Mouse (Mus musculus) spleen, postnatal 36 days (tissue): ENCODE data around the gene Pitpnm3.
A peak's percentile ranks its signal among the peaks of the same experiment; 100 is the strongest.

ENCODE experiments used
- DNase-seq, 2 experiments: peaks; one replicate each; pipeline ENCODE4 v3.0.0; 2022; ENCODE audit warnings: low spot score in 2 of 2, mixed read lengths in 1 of 2

Gene Pitpnm3

DNA sequence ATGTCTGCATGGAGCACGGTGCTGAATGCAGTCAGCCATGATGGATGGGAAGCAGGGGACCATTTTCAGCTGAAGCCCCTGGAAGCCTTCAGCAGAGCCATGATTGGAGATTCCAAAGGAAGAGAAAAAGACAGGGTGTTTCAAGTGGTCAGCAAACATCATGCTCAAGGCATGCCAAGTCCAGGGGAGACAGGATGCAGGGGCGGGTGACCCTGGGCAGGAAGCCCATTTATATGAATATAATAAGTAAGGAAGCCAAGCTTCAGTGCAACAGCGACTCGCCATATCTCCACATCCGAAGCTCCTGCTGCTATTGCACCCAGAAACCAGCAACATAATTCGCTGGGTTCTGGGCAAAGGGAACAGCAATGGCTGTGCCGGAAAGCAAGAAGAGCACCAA lies 41.1 kb downstream of the Pitpnm3 start:
- peak in 1 of 2 experiments; percentile 18 for DNase-seq

DNA sequence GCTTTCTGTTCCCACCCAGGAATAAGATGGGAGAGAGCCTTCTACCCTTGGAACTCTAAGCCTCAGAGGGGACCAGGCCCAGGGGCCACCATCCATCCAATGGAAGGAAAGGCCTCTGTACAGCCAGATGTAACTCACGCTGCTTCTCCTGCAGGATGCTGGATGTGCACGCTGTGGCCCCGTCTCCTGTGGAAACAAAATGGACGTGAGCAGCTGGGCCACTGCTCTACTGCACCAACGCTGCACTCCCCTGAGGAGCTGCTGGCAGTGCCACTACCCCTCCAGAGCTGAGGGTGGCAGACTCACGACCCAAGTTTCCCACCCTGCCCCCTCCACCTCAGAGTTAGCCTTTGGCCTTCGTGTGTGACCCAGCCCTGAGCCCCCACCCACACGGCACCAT lies 43.2 kb downstream of the Pitpnm3 start:
- DNase-seq = no peak

DNA sequence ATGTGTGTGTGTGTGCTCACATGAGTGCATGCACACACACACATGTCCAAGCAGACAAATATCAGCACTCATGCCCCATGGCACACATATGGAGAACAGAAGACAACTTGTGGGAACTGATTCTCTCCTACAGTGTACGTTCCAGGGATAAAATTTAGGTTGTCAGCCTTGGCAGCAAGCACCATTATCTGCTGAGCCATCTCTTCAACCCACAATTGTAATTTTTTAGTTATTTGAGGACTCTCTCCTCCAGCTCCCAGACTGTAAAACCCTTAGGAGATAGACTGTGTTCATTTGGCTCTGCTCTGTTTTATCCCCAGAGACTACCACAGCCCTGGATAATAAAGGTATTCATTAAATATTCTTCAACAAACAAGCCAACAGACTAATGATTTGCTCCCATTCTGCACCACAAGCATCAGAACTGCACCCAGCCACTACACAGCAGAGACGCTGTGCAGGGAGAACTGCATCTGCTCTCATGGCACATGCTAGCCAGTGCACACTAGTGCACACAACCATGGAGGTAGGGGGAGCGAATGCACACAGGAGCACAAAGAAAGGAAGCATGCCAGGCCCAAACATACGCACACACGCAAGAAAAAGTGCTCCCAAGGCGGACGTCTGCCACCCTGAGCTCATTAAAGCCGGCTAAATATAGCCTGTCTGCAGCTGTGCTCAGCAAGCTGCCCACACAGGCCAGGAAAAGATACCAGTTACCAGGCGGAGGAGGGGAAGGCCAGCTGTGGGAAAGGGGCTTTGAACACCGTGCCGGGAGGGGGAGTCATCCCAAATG lies 49.1 kb downstream of the Pitpnm3 start:
- no peak for DNase-seq

DNA sequence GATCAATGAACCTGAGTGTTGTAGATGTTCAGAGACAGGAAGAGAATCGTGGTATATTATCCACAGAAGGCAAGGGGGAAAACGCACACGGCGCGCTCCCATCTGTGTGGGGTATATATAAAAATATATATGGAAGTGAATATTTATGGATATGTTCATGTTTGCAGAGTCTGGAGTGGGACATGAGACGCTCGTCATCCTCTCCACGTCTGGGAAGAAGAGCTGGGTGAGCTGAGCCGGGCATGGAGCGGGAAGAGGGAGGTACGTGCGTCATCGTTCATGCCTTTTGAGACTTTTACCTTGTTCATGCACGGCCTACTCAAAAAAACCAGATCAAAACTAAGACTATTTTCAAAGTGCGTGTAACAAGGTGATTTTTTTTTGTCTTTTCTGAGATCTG lies 51.2 kb downstream of the Pitpnm3 start:
- no peak for DNase-seq

GRCm38 (mm10) chr11:72082601-72083000 lies 53.0 kb downstream of the Pitpnm3 start:
- no peak for DNase-seq

GRCm38 (mm10) chr11:72080461-72080860 lies 55.1 kb downstream of the Pitpnm3 start:
- DNase-seq = no peak

DNA sequence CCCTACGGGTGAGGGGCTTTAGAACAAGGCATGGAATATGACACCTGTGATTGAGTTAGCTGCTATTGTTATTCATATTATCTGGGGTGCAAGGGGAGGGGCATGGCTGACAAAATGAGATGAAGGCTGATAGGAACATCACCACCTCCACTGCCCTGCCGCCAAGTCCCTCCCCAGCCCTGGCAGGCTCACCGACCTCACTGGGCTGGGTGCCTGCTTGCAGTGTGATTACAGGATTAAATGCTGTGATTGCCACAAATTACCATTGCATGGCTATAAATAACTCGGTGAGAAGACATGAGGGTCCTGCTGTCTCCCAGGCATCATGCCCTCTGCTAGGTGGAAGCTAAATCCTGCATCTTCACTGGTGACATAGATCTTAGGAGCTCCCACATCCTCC lies 56.9 kb downstream of the Pitpnm3 start:
- DNase-seq = no peak

GRCm38 (mm10) chr11:72078056-72078455 lies 57.5 kb downstream of the Pitpnm3 start:
- DNase-seq = no peak

DNA sequence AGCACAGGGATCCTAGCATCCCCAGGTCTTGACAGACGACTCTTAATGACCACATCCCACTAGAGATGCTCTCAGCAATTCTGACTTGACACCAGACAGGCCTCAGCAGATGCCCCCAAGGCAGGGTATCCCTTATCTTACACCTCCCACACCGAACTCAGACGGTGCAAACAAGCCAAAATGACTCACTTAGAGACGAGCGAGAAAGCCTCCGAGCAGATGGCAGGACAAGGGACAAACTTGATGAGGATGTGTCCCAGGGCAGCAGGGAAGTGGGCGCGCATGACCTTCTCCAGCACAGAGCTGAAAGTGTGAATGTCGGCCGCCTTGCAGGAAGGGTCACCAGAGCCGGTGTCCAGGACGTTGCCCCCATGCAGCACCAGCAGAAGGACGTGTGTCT lies 61.3 kb downstream of the Pitpnm3 start:
- DNase-seq = no peak

DNA sequence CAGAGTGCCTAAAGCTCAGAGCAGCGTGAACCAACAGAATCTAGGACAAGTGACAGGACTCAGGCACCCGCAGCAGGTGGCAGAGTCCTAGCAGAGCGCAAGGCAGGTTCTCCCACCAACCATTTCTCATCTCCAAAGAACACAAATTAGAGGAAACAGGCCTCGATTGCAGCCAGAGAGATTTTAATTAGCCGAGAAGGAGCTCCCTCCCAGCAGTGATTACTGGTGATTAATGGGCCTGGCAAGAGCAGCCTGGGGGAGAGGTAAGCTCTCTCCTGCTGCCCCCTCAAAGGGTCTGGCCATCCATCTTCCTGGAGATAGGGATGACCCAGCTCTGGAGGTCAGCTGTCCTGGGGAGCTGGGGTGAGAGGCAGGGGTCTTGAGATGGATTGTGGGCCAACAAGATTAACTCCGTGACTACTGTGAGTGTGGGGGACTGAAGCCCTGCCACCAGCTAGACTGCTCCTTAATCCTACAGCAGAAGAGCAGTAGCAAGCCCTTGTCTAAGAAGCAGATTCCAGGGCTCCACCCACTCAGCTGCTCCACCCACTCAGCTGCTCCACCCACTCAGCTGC lies 63.2 kb downstream of the Pitpnm3 start:
- DNase-seq = no peak

DNA sequence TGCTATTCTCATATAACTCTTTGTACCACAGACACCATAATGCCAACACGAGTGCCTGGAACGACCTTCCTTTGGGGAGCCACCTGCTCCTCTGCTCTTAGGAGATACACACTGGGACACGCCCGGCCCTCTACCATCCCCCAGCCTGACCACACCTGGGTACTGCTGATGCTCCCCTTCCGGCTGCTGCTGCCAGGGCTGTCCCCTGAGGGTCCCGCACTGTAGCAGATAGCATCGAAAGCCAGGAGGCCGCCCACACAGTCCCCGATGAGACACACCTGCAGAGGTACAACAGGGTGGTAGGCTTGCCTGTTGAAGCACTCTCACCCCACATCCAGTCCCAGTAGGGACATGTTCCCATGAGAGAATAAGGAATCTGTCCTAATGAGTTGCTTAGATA lies 64.8 kb downstream of the Pitpnm3 start:
- no peak for DNase-seq

GRCm38 (mm10) chr11:72068026-72068425 lies 67.6 kb downstream of the Pitpnm3 start:
- no peak for DNase-seq

GRCm38 (mm10) chr11:72067326-72067725 lies 68.3 kb downstream of the Pitpnm3 start:
- no peak for DNase-seq

DNA sequence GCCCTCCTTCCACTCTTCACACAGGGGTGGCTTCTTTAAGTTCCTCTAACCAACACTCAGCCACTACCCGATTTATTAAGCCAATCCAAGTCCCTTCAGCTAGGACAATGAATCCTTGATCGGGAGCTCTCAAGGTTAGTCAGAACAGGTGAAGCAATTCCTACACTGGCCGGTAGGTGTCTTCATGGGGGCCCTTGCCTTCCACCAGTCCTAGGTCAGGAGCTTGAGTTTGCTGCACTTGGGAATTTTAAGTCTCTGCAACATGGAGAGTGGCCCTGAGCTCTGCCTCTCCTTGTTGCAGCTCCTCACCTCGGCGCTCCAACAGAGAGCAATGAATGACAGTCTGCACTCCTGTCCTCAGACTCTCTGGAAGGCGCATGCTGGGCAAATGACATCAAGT lies 69.2 kb downstream of the Pitpnm3 start:
- DNase-seq = no peak

DNA sequence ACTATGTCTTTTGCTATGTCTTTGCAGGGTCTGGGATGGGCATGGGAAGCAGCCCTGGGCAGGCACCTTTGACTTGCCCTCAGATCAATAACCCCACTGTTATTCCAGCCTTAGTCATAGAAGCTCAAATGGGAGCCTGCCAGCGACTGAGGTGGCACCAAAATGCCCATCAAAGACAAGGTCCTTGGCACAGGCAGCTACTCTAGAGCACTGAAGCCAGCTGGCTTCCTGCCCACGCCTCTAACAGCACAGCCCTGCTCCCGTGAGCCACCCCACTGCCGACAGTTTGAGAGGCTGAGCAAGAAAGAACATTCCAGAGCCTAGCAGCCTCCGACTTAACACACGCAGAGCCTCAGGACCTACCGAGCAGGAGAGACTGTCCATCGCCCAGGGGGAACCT lies 70.5 kb downstream of the Pitpnm3 start:
- no peak for DNase-seq

GRCm38 (mm10) chr11:72064414-72064813 lies 71.2 kb downstream of the Pitpnm3 start:
- DNase-seq = no peak

- no peak for DNase-seq
Measured at GRCm38 (mm10) chr11:72061093-72061620, 74.4 kb downstream of the Pitpnm3 start.

DNA sequence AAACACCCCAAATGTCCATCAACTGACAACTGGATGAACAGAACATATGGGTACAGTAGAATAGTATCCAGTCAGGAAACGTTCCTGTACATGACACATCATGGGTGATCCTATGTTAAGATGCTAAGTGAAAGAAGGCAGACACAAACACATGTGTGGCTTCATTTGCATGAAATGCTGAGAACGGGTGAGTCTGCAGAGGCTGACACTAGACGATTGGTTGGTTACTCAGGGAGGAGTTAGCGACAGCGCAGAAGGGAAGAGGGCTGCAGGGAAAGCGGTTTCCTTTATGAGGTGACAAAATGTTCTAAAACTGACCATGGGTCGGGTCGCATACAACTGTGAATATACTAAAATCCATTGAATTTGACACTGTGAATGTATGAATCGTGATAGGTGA lies 75.2 kb downstream of the Pitpnm3 start:
- no peak for DNase-seq

GRCm38 (mm10) chr11:72057166-72057565 lies 78.4 kb downstream of the Pitpnm3 start:
- DNase-seq = no peak

- DNase-seq = no peak
Measured at GRCm38 (mm10) chr11:72055176-72055575, 80.4 kb downstream of the Pitpnm3 start.

DNA sequence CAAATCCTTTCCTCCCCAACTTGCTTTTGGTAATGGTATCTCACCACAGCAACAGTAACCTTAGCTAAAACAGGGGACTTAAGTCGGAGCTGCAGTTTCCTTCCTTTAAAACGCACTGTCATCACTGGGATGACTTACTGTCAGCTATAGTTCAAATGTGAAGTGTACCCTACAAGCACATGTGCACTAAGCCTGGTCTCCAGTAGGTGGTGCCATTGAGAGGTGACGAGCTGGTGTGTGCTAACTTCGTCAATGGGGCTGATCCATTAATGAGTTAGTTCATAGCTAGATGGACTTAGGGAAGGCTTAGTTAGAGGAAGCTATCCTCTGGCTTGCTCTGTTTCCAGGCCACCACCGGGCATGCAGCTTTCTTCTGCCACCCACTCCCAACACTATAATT lies 82.9 kb downstream of the Pitpnm3 start:
- DNase-seq = peak; percentile 24 to 52

DNA sequence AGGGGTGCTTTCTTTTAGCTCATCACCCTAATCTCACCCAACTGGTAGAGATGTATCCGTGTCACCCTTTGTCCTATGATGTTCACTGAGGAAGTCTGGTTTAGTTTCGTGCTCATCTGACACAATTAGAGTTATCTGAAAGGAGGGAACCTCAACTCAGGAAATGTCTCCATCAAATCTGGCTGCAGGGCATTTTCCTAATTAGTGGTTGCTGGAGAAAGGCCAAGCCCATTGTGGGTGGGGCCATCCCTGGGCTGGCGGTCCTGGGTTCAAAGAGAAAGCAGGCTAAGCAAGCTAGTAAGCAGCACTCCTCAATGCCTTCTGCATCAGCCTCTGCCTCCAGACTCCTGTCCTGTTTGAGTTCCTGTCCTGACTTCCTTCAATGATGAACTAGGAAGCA lies 83.4 kb downstream of the Pitpnm3 start:
- no peak for DNase-seq
